Mouse (Mus musculus) adrenal gland, postnatal 14 days (tissue): Measurements from ENCODE around the gene Elp5. TPM values are rescaled to one million over a fixed set of nuclear protein-coding genes. Genes with fewer than 3 reads are reported as not detected.
A peak's percentile ranks its signal among the peaks of the same experiment; 100 is the strongest.
"Not testable (repeated sequence)": the region's sequence is repeated elsewhere in the genome, so short reads cannot be mapped to it uniquely, and the experiment has no call there.

Source experiments
- DNase-seq: peaks from one replicate; pipeline ENCODE4 v3.0.0; 2021; ENCODE audit warnings: mixed read lengths
- long read RNA-seq, 2 experiments: library from polyadenylated mRNA; stranded (forward); transcript quantifications; one replicate each; pipeline ENCODE4 v2.0.0; 2021
- total RNA-seq: library from RNA; stranded (reverse); gene quantifications from 2 replicates; pipeline ENCODE4 v1.2.3, GENCODE M21; 2021

Elp5 gene
- 65.2 and 73.2 TPM in 2 replicates for total RNA-seq
- long read RNA-seq, experiment 1, transcript Elp5-203 (7 exons, 1,259 nt) = major isoform, 22 of 109 reads
- long read RNA-seq, experiment 1, partial matches to known transcripts = 69 of 109 reads
- long read RNA-seq, experiment 1, other reads (novel, unspliced or antisense) = 15 of 109 reads
- long read RNA-seq, experiment 2, transcript Elp5-203 (7 exons, 1,259 nt) = major isoform, 17 of 86 reads
- long read RNA-seq, experiment 2, partial matches to known transcripts = 48 of 86 reads
- long read RNA-seq, experiment 2, other reads (novel, unspliced or antisense) = 15 of 86 reads

- no peak for DNase-seq
These were observed at the start of gene Elp5 for GRCm38 (mm10) chr11:69982225-69982624. Gene Elp5 (minus strand): TSS chr11:69982517.

- DNase-seq = no peak
These were observed 49.0 kb upstream of the Elp5 start for GRCm38 (mm10) chr11:70031321-70031670.

- no peak for DNase-seq
These were observed 48.5 kb upstream of the Elp5 start for GRCm38 (mm10) chr11:70030651-70031320.

GRCm38 (mm10) chr11:70029829-70030550 lies 47.7 kb upstream of the Elp5 start:
- no peak for DNase-seq

GRCm38 (mm10) chr11:70029130-70029801 lies 46.9 kb upstream of the Elp5 start:
- DNase-seq = peak; percentile 81

GRCm38 (mm10) chr11:70028401-70029129 lies 46.2 kb upstream of the Elp5 start:
- no peak for DNase-seq

GRCm38 (mm10) chr11:70027397-70027796 lies 45.1 kb upstream of the Elp5 start:
- DNase-seq = peak; percentile 58

- peak; percentile 72 for DNase-seq
These were observed 44.4 kb upstream of the Elp5 start for GRCm38 (mm10) chr11:70026689-70027088.

GRCm38 (mm10) chr11:70024151-70024514 lies 41.8 kb upstream of the Elp5 start:
- no peak for DNase-seq

GRCm38 (mm10) chr11:70023481-70024150 lies 41.3 kb upstream of the Elp5 start:
- no peak for DNase-seq

GRCm38 (mm10) chr11:70021264-70022132 lies 39.2 kb upstream of the Elp5 start:
- DNase-seq = peak; percentile 99

GRCm38 (mm10) chr11:70020731-70021263 lies 38.5 kb upstream of the Elp5 start:
- DNase-seq = peak; percentile 78

- DNase-seq = peak; percentile 13
These were observed 37.8 kb upstream of the Elp5 start for GRCm38 (mm10) chr11:70020022-70020631.

GRCm38 (mm10) chr11:70019495-70020021 lies 37.2 kb upstream of the Elp5 start:
- no peak for DNase-seq

GRCm38 (mm10) chr11:70018131-70018990 lies 36.0 kb upstream of the Elp5 start:
- peak; percentile 74 for DNase-seq

GRCm38 (mm10) chr11:70017199-70017767 lies 35.0 kb upstream of the Elp5 start:
- peak; percentile 9 for DNase-seq

- peak; percentile 2 for DNase-seq
These were observed 34.4 kb upstream of the Elp5 start, which contains the start of gene Dlg4 for GRCm38 (mm10) chr11:70016669-70017068. Gene Dlg4 (plus strand): TSS chr11:70016942.

- not testable (repeated sequence) for DNase-seq
These were observed 33.9 kb upstream of the Elp5 start for GRCm38 (mm10) chr11:70016177-70016576.
